Mouse (Mus musculus): ENCODE measurements around the gene Stpg3. TPM values are rescaled to one million over a fixed set of nuclear protein-coding genes. Genes with fewer than 3 reads are reported as not detected.

Gene Stpg3
- polyA plus RNA-seq, 1 experiment: 0.12 TPM

GRCm38 (mm10) chr2:25236614-25237013, 22.2 kb upstream of the Stpg3 start, which contains the start of gene Rnf224:
Gene Rnf224 (minus strand): TSS chr2:25236787.
- no peak for DNase-seq
- Histone ChIP-seq H3K27me3 (ENCODE audit: control insufficient read depth, insufficient read depth, low read length) (peaks cover 3% of the 10 kb centered on the region; the same call in 1 of the 2 replicates), H3K4me3 (ENCODE audit: control insufficient read depth, insufficient read depth, low read length) (no peak within 1 kb of the TSS), H3K4me1 (replicated peaks; ENCODE audit: control insufficient read depth, insufficient read depth, low read length) (peaks cover 13% of the 10 kb centered on the region), H3K27ac (ENCODE audit: control insufficient read depth, insufficient read depth, low read length) (no peak within 1 kb of the TSS), H3K36me3 (ENCODE audit: control insufficient read depth, insufficient read depth, low read length) (no peaks in the 10 kb centered on the region)
- WGBS: 91% methylated on average over 8 of the region's 8 CpGs
- TF ChIP-seq POLR2A (IDR thresholded peaks at IDR 0.05; ENCODE audit: control insufficient read depth, extremely low read depth, insufficient read depth, low read length, poor library complexity): no peak
- no peak for TF ChIP-seq CTCF (IDR thresholded peaks at IDR 0.05; ENCODE audit: borderline replicate concordance, control insufficient read depth, extremely low read depth, insufficient read depth, low read length, poor library complexity)

DNA sequence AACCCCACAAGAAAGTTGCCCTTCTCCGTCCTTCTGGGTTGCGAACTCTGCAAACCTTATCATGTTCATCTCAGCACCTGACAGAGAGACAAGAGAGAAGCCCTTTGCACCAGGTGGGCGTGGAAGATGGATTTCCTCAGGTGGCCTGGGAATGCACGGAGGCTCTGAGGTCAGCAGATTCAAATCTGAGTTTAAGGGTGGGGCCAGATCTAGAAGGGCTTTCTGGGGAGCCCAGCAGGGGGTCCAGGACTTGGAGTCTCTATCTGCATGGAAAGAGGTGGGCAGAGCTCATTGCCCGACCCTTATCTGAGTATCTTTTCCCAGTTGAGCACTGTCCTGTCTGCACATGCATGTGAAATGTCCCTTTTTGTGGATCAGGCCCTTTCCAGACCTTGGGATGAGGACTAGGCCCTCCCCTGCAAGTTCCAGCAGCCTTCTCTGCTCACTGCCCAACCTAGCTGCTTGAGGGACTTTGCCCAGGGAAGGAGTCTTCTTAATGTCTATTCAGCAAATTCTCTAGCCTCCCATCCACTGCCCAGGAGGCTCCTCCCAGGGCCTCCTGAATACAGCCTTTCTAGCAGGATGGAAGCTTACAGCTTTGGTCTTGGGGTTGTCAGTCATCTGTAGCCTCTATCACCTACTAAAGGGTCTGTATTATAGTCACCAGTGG, 20.2 kb upstream of the Stpg3 start:
- Histone ChIP-seq H3K27ac (ENCODE audit: control insufficient read depth, insufficient read depth, low read length) (no peak overlapping the region), H3K4me1 (replicated peaks; ENCODE audit: control insufficient read depth, insufficient read depth, low read length) (no peaks in the 10 kb centered on the region), H3K4me3 (ENCODE audit: control insufficient read depth, insufficient read depth, low read length) (no peak overlapping the region), H3K27me3 (ENCODE audit: control insufficient read depth, insufficient read depth, low read length) (no peaks in the 10 kb centered on the region; the same call in 1 of the 2 replicates), H3K36me3 (ENCODE audit: control insufficient read depth, insufficient read depth, low read length) (no peaks in the 10 kb centered on the region)
- no peak for DNase-seq
- 35% methylated on average over 5 of the region's 5 CpGs for WGBS
- TF ChIP-seq CTCF (IDR thresholded peaks at IDR 0.05; ENCODE audit: borderline replicate concordance, control insufficient read depth, extremely low read depth, insufficient read depth, low read length, poor library complexity) (no peak), POLR2A (IDR thresholded peaks at IDR 0.05; ENCODE audit: control insufficient read depth, extremely low read depth, insufficient read depth, low read length, poor library complexity) (no peak)

DNA sequence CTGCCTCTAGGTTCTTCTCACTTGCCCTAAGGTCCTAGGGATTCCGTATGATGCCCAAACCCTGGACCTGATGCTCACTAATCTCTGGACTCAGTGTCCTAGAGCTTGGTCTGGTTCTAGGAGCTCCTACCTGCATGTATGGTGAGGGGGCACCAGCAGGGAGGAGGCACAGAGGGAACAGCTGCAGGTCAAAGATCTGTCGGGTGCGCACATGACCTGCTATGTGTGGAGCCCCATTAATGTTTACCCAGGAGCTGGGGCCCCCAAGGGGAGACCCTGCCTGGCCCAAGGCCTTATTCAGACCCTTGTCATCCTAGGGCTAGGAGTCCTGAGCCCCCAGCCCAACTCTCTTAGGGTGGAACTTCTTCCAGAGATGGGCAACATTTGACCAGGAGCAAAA, 19.6 kb upstream of the Stpg3 start, which contains the start of gene Slc34a3:
Slc34a3 (minus strand) TSS at position 315 of the 400 bp plus-strand sequence.
- no peak within 1 kb of the TSS for H3K27ac ChIP-seq (ENCODE audit: control insufficient read depth, insufficient read depth, low read length)
- H3K36me3 ChIP-seq (ENCODE audit: control insufficient read depth, insufficient read depth, low read length): no peaks in the 10 kb centered on the region
- H3K4me1 ChIP-seq (replicated peaks; ENCODE audit: control insufficient read depth, insufficient read depth, low read length): peaks cover 1% of the 10 kb centered on the region; the same call in 1 of the 2 replicates
- H3K27me3 ChIP-seq (ENCODE audit: control insufficient read depth, insufficient read depth, low read length): no peaks in the 10 kb centered on the region; the same call in 1 of the 2 replicates
- no peak for DNase-seq
- TF ChIP-seq CTCF (IDR thresholded peaks at IDR 0.05; ENCODE audit: borderline replicate concordance, control insufficient read depth, extremely low read depth, insufficient read depth, low read length, poor library complexity) (no peak), POLR2A (IDR thresholded peaks at IDR 0.05; ENCODE audit: control insufficient read depth, extremely low read depth, insufficient read depth, low read length, poor library complexity) (no peak)
- H3K4me3 ChIP-seq (ENCODE audit: control insufficient read depth, insufficient read depth, low read length): no peak within 1 kb of the TSS
- WGBS: 53% methylated on average over 3 of the region's 3 CpGs

DNA sequence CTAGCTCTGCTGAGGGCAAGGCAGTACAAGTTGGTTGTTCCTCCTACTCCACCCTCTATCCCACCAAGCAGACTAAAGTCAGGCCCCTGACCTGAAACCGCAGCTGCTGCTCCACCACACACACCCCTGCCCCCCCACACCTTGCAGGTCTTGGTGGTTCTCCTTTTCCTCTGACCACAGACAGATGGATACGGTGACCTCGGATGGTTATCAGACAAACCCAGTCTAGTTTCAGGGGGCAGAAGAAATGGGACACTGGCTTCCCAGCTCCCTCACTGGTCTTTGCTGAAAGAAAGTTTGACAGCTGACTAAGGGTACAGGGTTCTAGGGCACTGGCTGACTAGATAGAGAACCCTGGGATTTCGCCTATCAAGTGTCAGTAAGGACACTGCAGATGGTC, 19.0 kb upstream of the Stpg3 start:
- Histone ChIP-seq H3K36me3 (ENCODE audit: control insufficient read depth, insufficient read depth, low read length) (no peaks in the 10 kb centered on the region), H3K27ac (ENCODE audit: control insufficient read depth, insufficient read depth, low read length) (no peak overlapping the region), H3K27me3 (ENCODE audit: control insufficient read depth, insufficient read depth, low read length) (no peaks in the 10 kb centered on the region; the same call in 1 of the 2 replicates), H3K4me3 (ENCODE audit: control insufficient read depth, insufficient read depth, low read length) (no peak overlapping the region), H3K4me1 (replicated peaks; ENCODE audit: control insufficient read depth, insufficient read depth, low read length) (peaks cover 5% of the 10 kb centered on the region)
- whole genome bisulfite sequencing: 16% methylated on average over 4 of the region's 4 CpGs
- TF ChIP-seq CTCF (IDR thresholded peaks at IDR 0.05; ENCODE audit: borderline replicate concordance, control insufficient read depth, extremely low read depth, insufficient read depth, low read length, poor library complexity): no peak
- no peak for TF ChIP-seq POLR2A (IDR thresholded peaks at IDR 0.05; ENCODE audit: control insufficient read depth, extremely low read depth, insufficient read depth, low read length, poor library complexity)
- DNase-seq: no peak

DNA sequence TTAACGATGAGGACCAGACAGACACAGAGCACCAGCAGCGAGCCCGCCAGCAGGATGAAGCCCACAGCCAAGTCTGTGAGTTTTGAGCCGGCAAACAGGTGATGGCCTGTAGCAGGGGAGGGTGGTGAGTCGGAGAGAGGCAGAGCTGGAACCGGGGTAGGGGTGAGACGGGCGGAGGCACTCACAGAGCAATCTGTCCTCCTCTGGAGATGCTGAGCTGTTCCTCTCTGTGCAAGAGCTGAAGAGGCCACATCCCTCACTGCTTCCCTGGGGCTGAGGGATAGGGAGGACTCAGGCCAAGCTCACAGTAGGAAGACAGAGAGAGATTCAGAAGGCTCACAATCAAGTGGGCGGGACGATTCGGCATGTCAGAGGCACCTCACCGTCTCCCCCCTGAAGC, 16.6 kb upstream of the Stpg3 start:
- TF ChIP-seq CTCF (IDR thresholded peaks at IDR 0.05; ENCODE audit: borderline replicate concordance, control insufficient read depth, extremely low read depth, insufficient read depth, low read length, poor library complexity): no peak
- TF ChIP-seq POLR2A (IDR thresholded peaks at IDR 0.05; ENCODE audit: control insufficient read depth, extremely low read depth, insufficient read depth, low read length, poor library complexity): no peak
- 94% methylated on average over 12 of the region's 12 CpGs for WGBS
- Histone ChIP-seq H3K4me3 (ENCODE audit: control insufficient read depth, insufficient read depth, low read length) (no peak overlapping the region), H3K27me3 (ENCODE audit: control insufficient read depth, insufficient read depth, low read length) (no peaks in the 10 kb centered on the region; the same call in 1 of the 2 replicates), H3K27ac (ENCODE audit: control insufficient read depth, insufficient read depth, low read length) (no peak overlapping the region), H3K36me3 (ENCODE audit: control insufficient read depth, insufficient read depth, low read length) (no peaks in the 10 kb centered on the region), H3K4me1 (replicated peaks; ENCODE audit: control insufficient read depth, insufficient read depth, low read length) (peaks cover 5% of the 10 kb centered on the region)
- DNase-seq: no peak

- H3K27me3 ChIP-seq (ENCODE audit: control insufficient read depth, insufficient read depth, low read length): no peaks in the 10 kb centered on the region; the same call in 1 of the 2 replicates
- no peak for DNase-seq
- no peak overlapping the region for H3K4me3 ChIP-seq (ENCODE audit: control insufficient read depth, insufficient read depth, low read length)
- no peak overlapping the region for H3K27ac ChIP-seq (ENCODE audit: control insufficient read depth, insufficient read depth, low read length)
- WGBS: 94% methylated on average over 7 of the region's 7 CpGs
- TF ChIP-seq POLR2A (IDR thresholded peaks at IDR 0.05; ENCODE audit: control insufficient read depth, extremely low read depth, insufficient read depth, low read length, poor library complexity) (no peak), CTCF (IDR thresholded peaks at IDR 0.05; ENCODE audit: borderline replicate concordance, control insufficient read depth, extremely low read depth, insufficient read depth, low read length, poor library complexity) (no peak)
- H3K4me1 ChIP-seq (replicated peaks; ENCODE audit: control insufficient read depth, insufficient read depth, low read length): peaks cover 5% of the 10 kb centered on the region
- H3K36me3 ChIP-seq (ENCODE audit: control insufficient read depth, insufficient read depth, low read length): no peaks in the 10 kb centered on the region
Observed at GRCm38 (mm10) chr2:25230581-25230980, 16.1 kb upstream of the Stpg3 start.

Data from thymus, adult 2 months (tissue).